Mouse (Mus musculus) heart, adult 2 months (tissue): Measurements from ENCODE around the gene Abcb1b. TPM values are rescaled to one million over a fixed set of nuclear protein-coding genes. Genes with fewer than 3 reads are reported as not detected.

Source experiments
- DNase-seq, 2 experiments: peaks; one replicate each; pipeline ENCODE4 v3.0.0; 2021
- H3K27ac ChIP-seq: fragments of 200-600 bp; 2 replicates; pipeline ENCODE4 v1.8.1; 2022
- H3K27me3 ChIP-seq: fragments of 200-500 bp; 2 replicates; pipeline ENCODE4 v1.6.1; 2012; ENCODE audit warnings: mild to moderate bottlenecking, low read length, inconsistent platforms, mixed read lengths; ENCODE audit not compliant: control insufficient read depth, insufficient read depth
- H3K36me3 ChIP-seq: fragments of 200-500 bp; 2 replicates; pipeline ENCODE4 v1.6.1; 2012; ENCODE audit warnings: low read length, inconsistent platforms; ENCODE audit not compliant: control insufficient read depth, insufficient read depth
- H3K4me1 ChIP-seq: fragments of 200-500 bp; 2 replicates; pipeline ENCODE4 v1.6.1; 2011; ENCODE audit warnings: low read length; ENCODE audit not compliant: control insufficient read depth, insufficient read depth
- H3K4me3 ChIP-seq: fragments of 200-600 bp; 2 replicates; pipeline ENCODE4 v1.8.1; 2022
- H3K79me2 ChIP-seq: fragments of 200-500 bp; replicated peaks from 2 replicates; pipeline ENCODE4 v1.6.1; 2012; ENCODE audit warnings: mild to moderate bottlenecking, inconsistent platforms, low read length, moderate library complexity, mixed read lengths; ENCODE audit not compliant: control insufficient read depth, insufficient read depth
- H3K9ac ChIP-seq: fragments of 200-500 bp; 2 replicates; pipeline ENCODE4 v1.6.1; 2012; ENCODE audit warnings: low read depth, mild to moderate bottlenecking, control low read depth, inconsistent platforms, low read length, mixed read lengths
- CTCF ChIP-seq: fragments of 200-600 bp; IDR thresholded peaks from 2 replicates; pipeline ENCODE4 v1.8.1; 2022; ENCODE audit warnings: antibody characterized with exemption, mild to moderate bottlenecking, moderate library complexity
- EP300 ChIP-seq: fragments of 200-500 bp; IDR thresholded peaks from 2 replicates; pipeline ENCODE4 v1.6.1; 2011; ENCODE audit warnings: low read depth, low read length, control low read depth; ENCODE audit not compliant: insufficient read depth
- POLR2A ChIP-seq: fragments of 200-500 bp; IDR thresholded peaks from 2 replicates; pipeline ENCODE4 v1.6.1; 2011; ENCODE audit warnings: mild to moderate bottlenecking, low read depth, low read length, control low read depth; ENCODE audit not compliant: insufficient read depth
- WGBS: fragments of 180-500 bp; shearing (Covaris S2); methylation state at CpG from one replicate; pipeline ENCODE4 v1.1.7; 2018; 5-methylcytosine and 5-hydroxymethylcytosine counted together
- intact Hi-C: fragments of 180-260 bp; cut with DNase I; formaldehyde crosslinking; loops from one replicate; pipeline ENCODE4 v1.15.1; 2025
- polyA plus RNA-seq: library from polyadenylated mRNA; depleted of rRNA; stranded (reverse); fragments of >200 nt; gene quantifications from 2 replicates; pipeline ENCODE4 v1.2.3, GENCODE M21; 2012
- total RNA-seq, 2 experiments: library from RNA; stranded (reverse); gene quantifications; 2 replicates each; pipeline ENCODE4 v1.2.3; 2021

Gene Abcb1b
- total and polyA plus RNA-seq, 3 experiments = 3.2 to 5.0 (median 3.3) TPM

DNA sequence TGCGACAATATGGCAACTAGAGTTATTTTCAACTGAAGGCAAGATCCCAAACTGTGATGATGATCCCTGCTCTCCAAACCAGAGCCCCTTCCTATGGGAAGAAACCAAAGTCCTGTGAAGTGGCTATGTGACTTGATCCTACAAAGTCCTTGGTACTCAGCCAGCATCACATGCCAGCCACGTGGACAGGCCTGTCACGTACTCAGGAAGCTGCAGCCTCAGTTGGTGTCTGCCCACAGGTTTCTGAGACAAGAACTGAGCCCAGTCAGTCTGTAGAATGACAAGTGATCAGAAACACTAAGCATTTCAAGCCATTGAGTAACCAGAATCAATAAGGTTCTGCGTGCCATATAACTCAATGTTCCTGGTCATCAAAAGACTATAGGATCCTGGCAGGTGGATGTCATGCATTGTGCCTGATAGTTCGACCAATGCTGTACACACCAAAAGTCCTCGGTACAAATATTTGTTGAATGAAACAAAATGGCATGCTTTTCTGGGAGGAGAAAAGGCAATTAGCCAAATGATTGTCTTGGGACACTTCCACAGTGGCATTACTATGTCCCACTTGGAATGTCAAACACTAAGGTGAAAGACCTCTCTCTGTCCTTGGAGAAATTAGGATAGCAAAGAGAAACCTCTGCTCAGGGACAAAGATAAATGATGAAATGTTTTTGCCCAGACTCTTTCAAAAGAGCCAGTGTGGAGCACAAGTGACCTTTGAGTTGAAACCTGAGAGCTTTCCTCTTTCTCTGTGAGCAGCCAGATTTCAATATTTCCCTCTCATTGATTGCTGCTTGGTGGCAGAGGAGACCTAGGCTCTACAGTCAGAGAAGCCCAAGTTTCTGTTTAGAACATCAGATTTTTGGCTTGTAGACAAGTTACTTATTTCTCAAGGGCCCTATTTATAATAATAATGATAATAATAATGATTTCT lies 75.3 kb downstream of the Abcb1b start:
- no peak overlapping the region for H3K27ac ChIP-seq
- H3K27me3 ChIP-seq = no peaks in the 10 kb centered on the region; the same call in 1 of the 2 replicates
- 77% methylated on average over 6 of the region's 6 CpGs for WGBS
- H3K36me3 ChIP-seq = no peaks in the 10 kb centered on the region
- TF ChIP-seq POLR2A = no peak
- no peak for TF ChIP-seq CTCF
- TF ChIP-seq EP300 = no peak
- H3K79me2 ChIP-seq = no peaks in the 10 kb centered on the region
- H3K4me1 ChIP-seq = no peaks in the 10 kb centered on the region
- DNase-seq = no peak
- intact Hi-C loops = no loop called here
- no peak overlapping the region for H3K4me3 ChIP-seq
- H3K9ac ChIP-seq = no peak overlapping the region

DNA sequence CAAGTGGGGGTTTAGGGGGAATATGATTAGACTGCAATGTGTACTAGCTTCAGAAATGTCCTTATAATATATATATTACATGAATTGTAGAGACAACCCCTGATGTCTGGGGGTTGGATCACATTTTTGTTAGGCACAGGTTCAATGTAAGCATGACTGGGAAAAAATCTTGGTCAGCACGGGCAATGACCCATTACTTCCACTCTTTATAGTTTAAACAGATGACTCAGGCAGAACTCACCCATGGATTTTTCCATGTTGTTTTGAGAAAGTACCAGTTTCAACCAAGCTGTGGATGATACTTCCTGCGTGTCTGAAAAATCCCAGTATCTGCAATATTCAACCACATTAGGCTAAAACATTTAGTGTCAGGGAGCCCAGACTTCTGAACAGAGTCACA lies 79.1 kb downstream of the Abcb1b start:
- H3K9ac ChIP-seq = no peak overlapping the region
- no peak overlapping the region for H3K4me3 ChIP-seq
- TF ChIP-seq EP300 = no peak
- no peak for TF ChIP-seq POLR2A
- TF ChIP-seq CTCF = no peak
- no peaks in the 10 kb centered on the region for H3K4me1 ChIP-seq
- H3K79me2 ChIP-seq = no peaks in the 10 kb centered on the region
- intact Hi-C loops = no loop called here
- DNase-seq = no peak
- H3K27ac ChIP-seq = no peak overlapping the region
- H3K27me3 ChIP-seq = no peaks in the 10 kb centered on the region; the same call in 1 of the 2 replicates
- WGBS = 65% methylated on average over 2 of the region's 2 CpGs
- H3K36me3 ChIP-seq = no peaks in the 10 kb centered on the region

DNA sequence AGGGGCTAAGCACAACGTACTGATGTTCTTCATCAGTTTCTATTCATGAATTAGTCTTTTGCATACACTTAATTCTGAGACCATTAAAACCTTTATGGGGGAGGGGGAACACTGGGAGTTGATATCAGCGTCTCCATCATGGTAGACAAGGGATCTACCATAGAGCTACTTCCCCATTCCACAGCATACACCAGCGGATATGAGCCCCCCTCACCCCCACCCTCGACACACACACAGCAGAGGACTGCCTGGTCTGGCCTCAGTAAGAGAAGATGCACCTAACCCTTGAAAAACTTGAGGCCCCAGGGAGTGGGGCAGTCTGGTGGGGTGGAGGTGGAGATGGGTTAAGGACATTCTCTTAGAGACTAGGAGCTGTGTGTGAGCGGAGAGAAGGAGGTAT lies 79.9 kb downstream of the Abcb1b start:
- TF ChIP-seq POLR2A (no peak), EP300 (no peak), CTCF (no peak)
- Histone ChIP-seq H3K79me2 (no peaks in the 10 kb centered on the region), H3K4me1 (no peaks in the 10 kb centered on the region), H3K27ac (no peak overlapping the region), H3K9ac (no peak overlapping the region), H3K4me3 (no peak overlapping the region), H3K36me3 (no peaks in the 10 kb centered on the region), H3K27me3 (no peaks in the 10 kb centered on the region; the same call in 1 of the 2 replicates)
- no peak for DNase-seq
- intact Hi-C loops = no loop called here
- WGBS = 63% methylated on average over 5 of the region's 5 CpGs

DNA sequence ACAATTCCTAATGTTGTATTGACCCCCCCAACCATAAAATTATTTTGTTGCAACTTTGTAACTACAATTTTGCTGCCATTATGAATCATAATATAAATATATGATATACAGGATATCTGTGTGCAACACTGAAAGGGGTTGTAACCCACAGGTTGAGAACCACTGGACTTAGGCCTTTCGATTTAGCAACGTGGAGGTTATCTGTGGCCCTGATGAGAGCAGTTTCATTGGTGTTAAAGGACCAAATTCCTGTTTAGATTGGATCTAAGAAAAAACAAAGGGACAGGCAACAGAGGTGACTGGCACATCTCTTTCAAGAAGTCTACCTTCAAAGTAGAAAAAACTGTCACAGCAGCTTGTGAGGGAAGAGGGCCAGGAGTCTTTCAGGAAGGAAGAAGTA lies 87.9 kb downstream of the Abcb1b start:
- Histone ChIP-seq H3K36me3 (no peaks in the 10 kb centered on the region), H3K4me1 (no peaks in the 10 kb centered on the region), H3K4me3 (no peak overlapping the region), H3K27ac (no peak overlapping the region), H3K79me2 (no peaks in the 10 kb centered on the region), H3K9ac (no peak overlapping the region), H3K27me3 (no peaks in the 10 kb centered on the region)
- no peak for DNase-seq
- intact Hi-C loops = no loop called here
- 73% methylated on average over 2 of the region's 2 CpGs for WGBS
- TF ChIP-seq POLR2A = no peak
- no peak for TF ChIP-seq CTCF
- TF ChIP-seq EP300 = no peak

DNA sequence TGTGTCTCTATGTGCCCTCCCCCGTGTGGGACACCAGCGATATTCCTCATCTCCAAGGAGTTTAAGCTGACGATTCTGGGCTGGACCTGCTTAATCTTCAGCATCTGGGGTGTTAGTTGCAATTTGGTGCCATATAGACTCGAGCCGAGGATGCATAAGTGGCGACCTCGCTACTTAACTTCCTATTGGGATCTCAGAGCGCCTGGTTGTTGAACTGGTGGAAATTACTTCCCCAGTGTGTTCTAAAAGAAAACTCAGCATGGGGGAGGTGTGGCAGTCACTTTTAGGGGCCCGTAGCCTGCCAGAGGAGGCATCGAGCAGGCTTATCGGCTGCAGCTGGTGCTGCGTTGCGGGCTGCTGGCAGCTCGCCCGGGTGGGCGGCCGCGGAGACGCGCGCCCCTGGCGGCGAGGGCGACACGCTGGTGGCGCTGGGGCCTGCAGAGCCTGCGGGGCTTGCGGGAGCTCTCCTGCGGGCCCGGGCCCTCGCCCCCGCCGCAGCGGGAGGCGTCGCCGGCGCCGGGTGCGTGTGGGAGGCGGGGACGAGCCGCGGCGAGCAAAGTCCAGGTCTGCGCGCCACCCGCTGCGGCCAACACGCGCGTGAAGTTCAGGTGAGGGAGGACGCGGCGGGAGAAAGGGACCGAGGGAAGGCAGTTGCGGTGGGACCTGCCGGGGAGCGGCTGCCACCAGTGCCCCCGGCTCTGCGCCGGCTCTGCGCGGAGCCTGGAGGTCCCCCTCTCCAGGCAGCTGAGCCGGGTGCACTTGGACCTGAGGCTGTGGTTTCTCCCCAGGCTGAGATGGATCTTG lies 95.6 kb downstream of the Abcb1b start, which contains the start of gene Abcb4:
TSS of gene Abcb4 (plus strand) at position 418 of the 804 bp plus-strand sequence.
- Histone ChIP-seq H3K4me1 (peaks cover 2% of the 10 kb centered on the region), H3K79me2 (no peaks in the 10 kb centered on the region), H3K4me3 (peak within 1 kb of the TSS; percentile 65), H3K9ac (peak within 1 kb of the TSS; percentile 87), H3K27me3 (no peaks in the 10 kb centered on the region), H3K36me3 (no peaks in the 10 kb centered on the region), H3K27ac (peak within 1 kb of the TSS; percentile 64)
- peak; percentile 78 to 83 for DNase-seq
- TF ChIP-seq CTCF (peak; percentile 74), POLR2A (no peak)
- under 1% methylated on average over 65 of the region's 65 CpGs for WGBS
- intact Hi-C loops = loop anchor here (5.0 kb wide), 1 partner anchor 104 kb away; the partner anchor contains the start of gene Crot

DNA sequence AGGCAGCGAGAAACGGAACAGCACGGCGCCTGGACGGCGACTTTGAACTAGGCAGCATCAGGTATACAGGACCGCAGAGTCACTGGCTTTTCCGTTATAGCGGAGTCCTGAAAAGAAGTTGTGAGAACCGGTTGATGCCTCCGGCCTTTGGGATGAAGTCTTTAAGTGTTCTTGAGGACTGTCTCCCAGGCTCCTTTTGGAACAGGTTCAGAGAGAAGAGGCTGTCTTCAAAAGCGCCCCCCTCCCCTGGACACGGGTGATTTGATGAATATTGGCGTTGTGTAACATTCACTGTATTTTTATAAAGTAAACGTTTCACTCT lies 96.1 kb downstream of the Abcb1b start:
- H3K27ac ChIP-seq = peak overlapping the region; percentile 64
- no peaks in the 10 kb centered on the region for H3K27me3 ChIP-seq
- DNase-seq = no peak
- no peaks in the 10 kb centered on the region for H3K36me3 ChIP-seq
- peaks cover 2% of the 10 kb centered on the region for H3K4me1 ChIP-seq
- no peaks in the 10 kb centered on the region for H3K79me2 ChIP-seq
- TF ChIP-seq POLR2A = no peak
- no peak for TF ChIP-seq EP300
- peak overlapping the region; percentile 65 for H3K4me3 ChIP-seq
- intact Hi-C loops = loop anchor here (5.0 kb wide), 1 partner anchor 103 kb away; the partner anchor contains the start of gene Crot
- H3K9ac ChIP-seq = peak overlapping the region; percentile 87
- 12% methylated on average over 15 of the region's 15 CpGs for WGBS
